Mouse (Mus musculus): ENCODE results near the gene Plekhm2. TPM values are rescaled to one million over a fixed set of nuclear protein-coding genes. Genes with fewer than 3 reads are reported as not detected.
A peak's percentile ranks its signal among the peaks of the same experiment; 100 is the strongest.

The Plekhm2 gene
- polyA plus RNA-seq, 1 experiment from 2014 or later: 9.8 TPM

GRCm38 (mm10) chr4:141627502-141627901 lies 37.2 kb downstream of the Plekhm2 start:
- Histone ChIP-seq H3K4me3 (no peak overlapping the region), H3K27me3 (no peaks in the 10 kb centered on the region), H3K9me3 (no peaks in the 10 kb centered on the region), H3K27ac (no peak overlapping the region), H3K9ac (no peak overlapping the region), H3K36me3 (peaks cover 74% of the 10 kb centered on the region), H3K4me1 (no peaks in the 10 kb centered on the region), H3K4me2 (replicated peaks) (no peak overlapping the region)
- no peak for ATAC-seq (ENCODE audit: insufficient number of reproducible peaks, insufficient read depth, low FRiP score, low TSS enrichment)
- 86% methylated on average over 5 of the region's 5 CpGs for WGBS

- Histone ChIP-seq H3K27ac (no peak overlapping the region), H3K9me3 (no peaks in the 10 kb centered on the region), H3K27me3 (no peaks in the 10 kb centered on the region), H3K4me1 (no peaks in the 10 kb centered on the region), H3K4me2 (replicated peaks) (no peak overlapping the region), H3K36me3 (peaks cover 58% of the 10 kb centered on the region), H3K4me3 (no peak overlapping the region), H3K9ac (no peak overlapping the region)
- WGBS: 93% methylated on average over 16 of the region's 16 CpGs
- no peak for ATAC-seq (ENCODE audit: insufficient number of reproducible peaks, insufficient read depth, low FRiP score, low TSS enrichment)
These were observed 38.7 kb downstream of the Plekhm2 start for GRCm38 (mm10) chr4:141625774-141626550.

DNA sequence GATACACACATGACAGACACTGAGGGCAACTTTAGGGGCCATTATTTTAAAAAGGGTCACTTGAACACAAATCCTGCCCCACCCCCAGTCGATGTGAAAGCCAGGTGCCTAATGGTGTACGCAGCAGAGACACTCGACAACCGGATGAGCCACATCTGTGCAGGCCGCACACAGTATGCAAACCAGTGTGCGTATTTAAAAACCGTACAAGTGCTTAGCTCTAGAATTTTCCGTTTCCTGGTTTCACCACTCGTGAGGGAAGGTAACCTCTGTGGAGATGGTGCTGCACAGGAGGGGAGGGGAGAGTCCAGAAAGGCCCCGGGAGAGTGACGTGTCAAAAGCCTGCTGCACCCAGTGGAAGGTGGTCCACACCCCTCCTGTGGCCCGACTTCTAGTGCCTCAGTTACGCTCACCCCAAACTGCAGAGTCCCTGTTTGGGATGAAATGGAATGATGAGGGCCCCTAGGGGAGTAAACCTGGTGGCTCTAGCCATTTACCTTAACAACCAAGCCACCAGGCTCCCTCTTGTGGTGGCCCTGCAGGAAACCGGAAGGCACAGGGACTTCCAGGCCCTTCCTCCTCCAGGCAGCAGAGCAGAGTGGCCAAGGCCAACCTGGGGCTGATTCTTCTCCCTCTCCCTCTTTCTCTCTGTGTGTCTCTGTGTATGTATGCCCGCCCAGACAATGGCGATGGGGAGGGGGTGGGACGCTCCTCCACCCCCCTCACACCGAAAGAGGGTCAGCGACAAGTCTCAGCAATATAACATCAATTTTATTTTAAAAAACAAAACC lies 39.5 kb downstream of the Plekhm2 start:
- Histone ChIP-seq H3K9ac (no peak overlapping the region), H3K4me3 (no peak overlapping the region), H3K4me1 (no peaks in the 10 kb centered on the region), H3K36me3 (peaks cover 50% of the 10 kb centered on the region), H3K9me3 (no peaks in the 10 kb centered on the region), H3K4me2 (replicated peaks) (no peak overlapping the region), H3K27ac (no peak overlapping the region), H3K27me3 (no peaks in the 10 kb centered on the region)
- no peak for ATAC-seq (ENCODE audit: insufficient number of reproducible peaks, insufficient read depth, low FRiP score, low TSS enrichment)
- 73% methylated on average over 19 of the region's 19 CpGs for WGBS

- no peak overlapping the region for H3K4me3 ChIP-seq
- peaks cover 40% of the 10 kb centered on the region for H3K36me3 ChIP-seq
- WGBS: 95% methylated on average over 8 of the region's 8 CpGs
- no peaks in the 10 kb centered on the region for H3K9me3 ChIP-seq
- H3K4me1 ChIP-seq: no peaks in the 10 kb centered on the region
- no peak overlapping the region for H3K4me2 ChIP-seq (replicated peaks)
- H3K27me3 ChIP-seq: no peaks in the 10 kb centered on the region
- H3K27ac ChIP-seq: no peak overlapping the region
- ATAC-seq (ENCODE audit: insufficient number of reproducible peaks, insufficient read depth, low FRiP score, low TSS enrichment): no peak
- no peak overlapping the region for H3K9ac ChIP-seq
These were observed 40.6 kb downstream of the Plekhm2 start for GRCm38 (mm10) chr4:141624134-141624533.

GRCm38 (mm10) chr4:141623666-141624065 lies 41.0 kb downstream of the Plekhm2 start, which contains the start of gene Slc25a34:
Gene Slc25a34, minus strand, starts transcription at chr4:141623821.
- Histone ChIP-seq H3K9me3 (no peaks in the 10 kb centered on the region), H3K27me3 (no peaks in the 10 kb centered on the region), H3K4me1 (no peaks in the 10 kb centered on the region), H3K36me3 (peaks cover 35% of the 10 kb centered on the region), H3K4me3 (no peak within 1 kb of the TSS), H3K27ac (no peak within 1 kb of the TSS), H3K9ac (no peak within 1 kb of the TSS), H3K4me2 (replicated peaks) (no peak within 1 kb of the TSS)
- ATAC-seq (ENCODE audit: insufficient number of reproducible peaks, insufficient read depth, low FRiP score, low TSS enrichment): no peak
- 20% methylated on average over 1 of the region's 1 CpGs for WGBS

- H3K9me3 ChIP-seq: no peaks in the 10 kb centered on the region
- no peak overlapping the region for H3K9ac ChIP-seq
- WGBS: 89% methylated on average over 11 of the region's 11 CpGs
- no peak overlapping the region for H3K4me2 ChIP-seq (replicated peaks)
- peaks cover 29% of the 10 kb centered on the region for H3K36me3 ChIP-seq
- no peaks in the 10 kb centered on the region for H3K4me1 ChIP-seq
- H3K27ac ChIP-seq: no peak overlapping the region
- no peak overlapping the region for H3K4me3 ChIP-seq
- no peaks in the 10 kb centered on the region; the same call in 1 of the 2 replicates for H3K27me3 ChIP-seq
- ATAC-seq (ENCODE audit: insufficient number of reproducible peaks, insufficient read depth, low FRiP score, low TSS enrichment): no peak
These were observed 41.7 kb downstream of the Plekhm2 start for GRCm38 (mm10) chr4:141623037-141623436.

DNA sequence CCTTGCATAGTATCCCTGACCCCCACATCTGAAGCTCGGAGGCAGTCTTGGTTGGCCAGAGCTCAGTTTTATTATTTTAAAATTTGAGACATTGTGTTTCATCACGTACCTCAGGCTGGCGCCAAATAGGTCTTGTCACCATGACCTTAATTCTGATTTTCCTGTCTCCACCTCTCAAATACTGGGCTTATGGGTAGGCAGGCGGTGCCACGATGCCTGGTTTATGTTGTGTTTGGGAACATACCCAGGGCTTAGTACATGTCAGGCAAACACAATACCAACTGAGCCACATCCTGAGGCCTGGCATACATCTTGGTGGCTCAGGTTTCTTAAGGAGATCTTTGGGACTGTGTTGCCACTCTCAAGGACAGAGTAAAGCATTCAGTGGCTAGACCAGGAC lies 42.1 kb downstream of the Plekhm2 start:
- ATAC-seq (ENCODE audit: insufficient number of reproducible peaks, insufficient read depth, low FRiP score, low TSS enrichment): no peak
- no peak overlapping the region for H3K27ac ChIP-seq

DNA sequence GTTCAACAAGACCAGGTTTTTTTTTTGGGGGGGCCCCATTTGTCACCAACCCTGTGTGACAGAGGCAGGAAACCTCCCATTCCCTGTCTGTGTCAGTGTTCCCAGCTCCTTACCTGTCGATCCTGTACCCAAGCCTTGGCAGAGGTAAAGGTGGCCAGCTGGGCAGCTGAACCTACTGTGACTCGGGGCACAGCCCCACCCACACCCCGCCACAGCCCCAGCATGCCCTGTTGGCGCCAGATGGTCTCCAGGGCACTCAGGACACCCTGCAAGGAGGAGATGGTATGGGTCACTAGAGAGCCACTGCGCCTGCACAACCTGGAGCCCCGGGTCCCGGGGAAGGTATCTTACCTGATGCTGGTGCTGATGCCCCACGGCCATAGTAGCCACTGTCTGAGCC lies 42.6 kb downstream of the Plekhm2 start:
- H3K36me3 ChIP-seq: peaks cover 21% of the 10 kb centered on the region
- no peak overlapping the region for H3K4me3 ChIP-seq
- ATAC-seq (ENCODE audit: insufficient number of reproducible peaks, insufficient read depth, low FRiP score, low TSS enrichment): no peak
- no peaks in the 10 kb centered on the region for H3K9me3 ChIP-seq
- H3K9ac ChIP-seq: no peak overlapping the region
- H3K4me1 ChIP-seq: 0 out of 2 replicates have a peak, but pooled peaks cover 6% of the 10 kb centered on the region
- no peak overlapping the region for H3K4me2 ChIP-seq (replicated peaks)
- H3K27me3 ChIP-seq: peaks cover 3% of the 10 kb centered on the region; the same call in 1 of the 2 replicates
- 86% methylated on average over 8 of the region's 8 CpGs for WGBS
- no peak overlapping the region for H3K27ac ChIP-seq

More for the DNA sequence above, 42.1 kb downstream of the Plekhm2 start:
- no peak overlapping the region for H3K9ac ChIP-seq
- WGBS: 70% methylated on average over 5 of the region's 5 CpGs
- H3K4me2 ChIP-seq (replicated peaks): no peak overlapping the region
- H3K9me3 ChIP-seq: no peaks in the 10 kb centered on the region
- 0 out of 2 replicates have a peak, but pooled peaks cover 3% of the 10 kb centered on the region for H3K4me1 ChIP-seq
- peaks cover 24% of the 10 kb centered on the region for H3K36me3 ChIP-seq
- peaks cover 3% of the 10 kb centered on the region; the same call in 1 of the 2 replicates for H3K27me3 ChIP-seq
- no peak overlapping the region for H3K4me3 ChIP-seq

- Histone ChIP-seq H3K9ac (no peak overlapping the region), H3K36me3 (peaks cover 15% of the 10 kb centered on the region), H3K4me2 (replicated peaks) (no peak overlapping the region), H3K9me3 (no peaks in the 10 kb centered on the region), H3K4me3 (no peak overlapping the region), H3K27me3 (peaks cover 5% of the 10 kb centered on the region), H3K27ac (no peak overlapping the region), H3K4me1 (0 out of 2 replicates have a peak, but pooled peaks cover 6% of the 10 kb centered on the region)
- ATAC-seq (ENCODE audit: insufficient number of reproducible peaks, insufficient read depth, low FRiP score, low TSS enrichment): no peak
- WGBS: 82% methylated on average over 8 of the region's 8 CpGs
These were observed 43.4 kb downstream of the Plekhm2 start for GRCm38 (mm10) chr4:141621297-141621696.

- 83% methylated on average over 9 of the region's 9 CpGs for WGBS
- 0 out of 2 replicates have a peak, but pooled peaks cover 6% of the 10 kb centered on the region for H3K4me1 ChIP-seq
- no peak overlapping the region for H3K4me2 ChIP-seq (replicated peaks)
- H3K9ac ChIP-seq: 0 out of 2 replicates have a peak overlapping the region, but pooled peaks have one; percentile 2
- H3K27me3 ChIP-seq: peaks cover 6% of the 10 kb centered on the region
- no peaks in the 10 kb centered on the region for H3K36me3 ChIP-seq
- H3K27ac ChIP-seq: no peak overlapping the region
- no peak overlapping the region for H3K4me3 ChIP-seq
- ATAC-seq (ENCODE audit: insufficient number of reproducible peaks, insufficient read depth, low FRiP score, low TSS enrichment): no peak
- H3K9me3 ChIP-seq: no peaks in the 10 kb centered on the region
These were observed 45.3 kb downstream of the Plekhm2 start for GRCm38 (mm10) chr4:141619299-141619883.

DNA sequence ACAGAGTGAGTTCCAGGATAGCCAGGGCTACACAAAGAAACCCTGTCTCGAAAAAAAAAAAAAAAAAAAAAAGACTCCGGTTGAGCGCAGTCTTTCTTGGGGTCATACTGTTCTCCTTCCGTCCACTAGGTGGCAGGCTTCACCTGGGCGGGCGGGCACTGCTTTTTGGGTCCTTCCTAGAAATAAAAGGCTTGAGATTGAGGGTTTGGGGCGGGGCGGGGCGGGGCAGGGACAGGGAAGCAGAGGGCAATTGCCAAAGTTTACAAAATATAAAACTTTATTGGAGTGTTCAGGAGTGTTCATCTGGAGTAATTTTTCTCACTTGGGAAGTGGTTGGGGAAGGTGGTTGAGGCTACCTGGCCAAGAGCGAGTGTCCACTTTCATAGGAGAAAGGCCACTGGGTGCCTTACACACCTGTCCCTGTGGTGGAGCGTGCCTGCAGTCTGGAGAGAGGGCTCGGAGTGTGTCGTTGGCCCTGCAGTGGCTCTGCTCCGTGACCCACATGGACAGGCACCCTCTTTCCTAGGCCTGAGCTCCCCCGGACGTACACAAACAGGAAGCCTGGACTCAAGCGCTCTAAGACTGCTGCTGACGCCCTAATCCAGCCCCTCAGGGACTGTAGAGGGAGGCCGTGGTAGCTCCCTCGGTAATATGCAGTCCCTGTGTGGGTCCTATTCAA lies 46.0 kb downstream of the Plekhm2 start, which contains the start of gene Tmem82:
Gene Tmem82 (minus strand): TSS at position 69 of the 679 bp plus-strand sequence.
- H3K27me3 ChIP-seq: peaks cover 6% of the 10 kb centered on the region
- ATAC-seq (ENCODE audit: insufficient number of reproducible peaks, insufficient read depth, low FRiP score, low TSS enrichment): no peak
- H3K4me3 ChIP-seq: peak within 1 kb of the TSS; percentile 24
- no peaks in the 10 kb centered on the region for H3K36me3 ChIP-seq
- WGBS: 23% methylated on average over 20 of the region's 20 CpGs
- H3K9me3 ChIP-seq: no peaks in the 10 kb centered on the region
- peak within 1 kb of the TSS; percentile 45 for H3K4me2 ChIP-seq (replicated peaks)
- 0 out of 2 replicates have a peak within 1 kb of the TSS, but pooled peaks have one; percentile 27 for H3K9ac ChIP-seq
- no peak within 1 kb of the TSS for H3K27ac ChIP-seq
- H3K4me1 ChIP-seq: 0 out of 2 replicates have a peak, but pooled peaks cover 6% of the 10 kb centered on the region

All from embryonic facial prominence, embryonic 12.5 days (tissue).